Mouse (Mus musculus): Measurements from ENCODE around the gene Sv2a. TPM values are rescaled to one million over a fixed set of nuclear protein-coding genes. Genes with fewer than 3 reads are reported as not detected.

Gene Sv2a
- 10 to 100 TPM; 18.1 to 24.7 TPM for total RNA-seq (2021)
- long read RNA-seq, experiment 1, full-length matches to known transcripts = 13 of 21 reads
- long read RNA-seq, experiment 1, partial matches to known transcripts = 6 of 21 reads
- long read RNA-seq, experiment 1, other reads (novel, unspliced or antisense) = 2 of 21 reads
- long read RNA-seq, experiment 2, full-length matches to known transcripts = 25 of 40 reads
- long read RNA-seq, experiment 2, partial matches to known transcripts = 8 of 40 reads
- long read RNA-seq, experiment 2, other reads (novel, unspliced or antisense) = 7 of 40 reads

GRCm38 (mm10) chr3:96180727-96181477 is at the start of gene Sv2a:
TSS of gene Sv2a (plus strand) at chr3:96181151.
- DNase-seq (ENCODE audit: low spot score in 2 of 2) = no peak

- DNase-seq (ENCODE audit: low spot score in 2 of 2) = no peak
Observed at GRCm38 (mm10) chr3:96132478-96132877, 48.5 kb upstream of the Sv2a start.

GRCm38 (mm10) chr3:96133327-96133905 is 47.5 kb upstream of the Sv2a start:
- DNase-seq (ENCODE audit: low spot score in 2 of 2) = no peak

- no peak for DNase-seq (ENCODE audit: low spot score in 2 of 2)
Observed at GRCm38 (mm10) chr3:96135011-96135410, 45.9 kb upstream of the Sv2a start.

- no peak for DNase-seq (ENCODE audit: low spot score in 2 of 2)
Observed at GRCm38 (mm10) chr3:96147950-96148349, 33.0 kb upstream of the Sv2a start.

GRCm38 (mm10) chr3:96151836-96152235 is 29.1 kb upstream of the Sv2a start:
- DNase-seq (ENCODE audit: low spot score in 2 of 2) = no peak

- no peak for DNase-seq (ENCODE audit: low spot score in 2 of 2)
Observed at GRCm38 (mm10) chr3:96152611-96153010, 28.3 kb upstream of the Sv2a start.

- no peak for DNase-seq (ENCODE audit: low spot score in 2 of 2)
Observed at GRCm38 (mm10) chr3:96155501-96155900, 25.4 kb upstream of the Sv2a start.

GRCm38 (mm10) chr3:96159820-96160219 is 21.1 kb upstream of the Sv2a start:
- DNase-seq (ENCODE audit: low spot score in 2 of 2) = no peak

- DNase-seq (ENCODE audit: low spot score in 2 of 2) = no peak
Observed at GRCm38 (mm10) chr3:96160222-96160802, 20.6 kb upstream of the Sv2a start.

- no peak for DNase-seq (ENCODE audit: low spot score in 2 of 2)
Observed at GRCm38 (mm10) chr3:96160803-96161516, 20.0 kb upstream of the Sv2a start.

GRCm38 (mm10) chr3:96161869-96162840 is 18.8 kb upstream of the Sv2a start, which contains the start of gene Mtmr11:
TSS of gene Mtmr11 (plus strand) at chr3:96162004.
- DNase-seq (ENCODE audit: low spot score in 2 of 2) = no peak

GRCm38 (mm10) chr3:96163040-96163439 is 17.9 kb upstream of the Sv2a start:
- no peak for DNase-seq (ENCODE audit: low spot score in 2 of 2)

- no peak for DNase-seq (ENCODE audit: low spot score in 2 of 2)
Observed at GRCm38 (mm10) chr3:96168466-96169158, 12.3 kb upstream of the Sv2a start.

GRCm38 (mm10) chr3:96170276-96170675 is 10.7 kb upstream of the Sv2a start:
- DNase-seq (ENCODE audit: low spot score in 2 of 2) = no peak

GRCm38 (mm10) chr3:96170976-96171545 is 9.9 kb upstream of the Sv2a start:
- no peak for DNase-seq (ENCODE audit: low spot score in 2 of 2)

- no peak for DNase-seq (ENCODE audit: low spot score in 2 of 2)
Observed at GRCm38 (mm10) chr3:96171583-96172196, 9.3 kb upstream of the Sv2a start.

Measured in adrenal gland, postnatal 4 days (tissue).